Mouse (Mus musculus): ENCODE measurements around the gene Nucb1.
A peak's percentile ranks its signal among the peaks of the same experiment; 100 is the strongest.
"Not testable (repeated sequence)": the region's sequence is repeated elsewhere in the genome, so short reads cannot be mapped to it uniquely, and the experiment has no call there.

The Nucb1 gene

GRCm38 (mm10) chr7:45509912-45510787 lies at the start of gene Nucb1:
Gene Nucb1 (minus strand): TSS chr7:45510406.
- peak; percentile 93 to 94 for DNase-seq

GRCm38 (mm10) chr7:45558907-45559306 lies 48.7 kb upstream of the Nucb1 start:
- no peak for DNase-seq

DNA sequence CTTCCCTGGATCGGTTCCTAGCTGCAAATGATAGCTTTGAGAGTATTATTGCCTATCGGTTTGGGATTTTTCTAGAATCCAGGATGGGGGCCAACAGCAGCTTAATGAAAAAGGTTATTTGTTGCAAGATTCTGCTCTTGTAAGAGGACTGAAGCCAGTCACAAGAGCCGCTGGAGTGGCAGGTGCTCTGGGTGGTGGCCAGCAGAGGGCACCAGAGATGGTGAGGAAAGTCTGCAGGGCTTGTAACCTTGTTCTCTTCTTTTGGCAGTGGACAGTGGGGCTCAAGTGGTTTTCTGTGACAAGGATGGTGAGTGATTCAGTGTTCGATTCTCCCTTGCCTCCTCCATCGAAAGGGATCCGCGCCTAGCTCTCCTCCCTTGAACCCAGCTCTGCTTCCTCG lies 45.6 kb upstream of the Nucb1 start:
- DNase-seq = peak; percentile 88 to 91

- DNase-seq = no peak
Measured at GRCm38 (mm10) chr7:45554744-45555143, 44.5 kb upstream of the Nucb1 start, which contains the start of gene Hsd17b14. Gene Hsd17b14 (plus strand): TSS chr7:45554893.

DNA sequence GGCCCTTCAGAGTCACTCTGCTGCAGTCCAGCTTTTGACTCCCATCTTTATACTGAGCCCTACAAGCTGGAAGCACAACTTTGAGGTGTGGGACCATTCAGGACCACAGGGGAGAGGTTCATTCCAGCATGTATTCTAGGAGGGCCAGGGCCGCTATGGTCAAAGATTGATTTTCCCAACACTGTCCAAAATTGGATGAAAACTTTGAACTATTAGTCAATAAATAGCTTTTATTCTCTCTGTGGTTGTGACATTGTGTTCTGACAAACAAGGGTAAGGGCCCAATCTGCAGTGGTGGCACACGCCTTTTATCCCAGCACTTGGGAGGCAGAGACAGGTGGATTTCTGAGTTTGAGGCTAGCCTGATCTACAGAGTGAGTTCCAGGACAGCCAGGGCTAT lies 43.8 kb upstream of the Nucb1 start:
- no peak for DNase-seq

DNA sequence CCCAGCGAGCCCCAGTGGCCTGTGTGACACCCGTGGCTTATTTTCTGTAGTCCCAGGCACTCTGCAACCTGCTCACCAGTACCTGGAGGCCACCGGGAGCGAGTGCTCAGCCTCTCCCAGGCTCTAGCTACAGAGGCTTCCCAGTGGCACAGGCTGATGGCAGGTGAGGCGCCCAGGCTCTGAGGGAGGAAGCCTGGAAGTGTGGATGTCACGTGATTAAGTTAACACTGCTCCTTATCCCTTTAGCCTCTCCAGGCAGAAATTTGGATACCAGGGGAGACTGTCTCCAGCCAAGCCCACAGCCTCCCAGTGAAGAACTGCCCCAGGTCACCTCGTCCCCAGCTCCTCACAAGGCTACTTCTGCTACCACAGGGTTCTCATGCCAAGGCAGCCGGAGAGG lies 43.3 kb upstream of the Nucb1 start:
- DNase-seq = no peak

- DNase-seq = no peak
Measured at GRCm38 (mm10) chr7:45551512-45551883, 41.3 kb upstream of the Nucb1 start.

DNA sequence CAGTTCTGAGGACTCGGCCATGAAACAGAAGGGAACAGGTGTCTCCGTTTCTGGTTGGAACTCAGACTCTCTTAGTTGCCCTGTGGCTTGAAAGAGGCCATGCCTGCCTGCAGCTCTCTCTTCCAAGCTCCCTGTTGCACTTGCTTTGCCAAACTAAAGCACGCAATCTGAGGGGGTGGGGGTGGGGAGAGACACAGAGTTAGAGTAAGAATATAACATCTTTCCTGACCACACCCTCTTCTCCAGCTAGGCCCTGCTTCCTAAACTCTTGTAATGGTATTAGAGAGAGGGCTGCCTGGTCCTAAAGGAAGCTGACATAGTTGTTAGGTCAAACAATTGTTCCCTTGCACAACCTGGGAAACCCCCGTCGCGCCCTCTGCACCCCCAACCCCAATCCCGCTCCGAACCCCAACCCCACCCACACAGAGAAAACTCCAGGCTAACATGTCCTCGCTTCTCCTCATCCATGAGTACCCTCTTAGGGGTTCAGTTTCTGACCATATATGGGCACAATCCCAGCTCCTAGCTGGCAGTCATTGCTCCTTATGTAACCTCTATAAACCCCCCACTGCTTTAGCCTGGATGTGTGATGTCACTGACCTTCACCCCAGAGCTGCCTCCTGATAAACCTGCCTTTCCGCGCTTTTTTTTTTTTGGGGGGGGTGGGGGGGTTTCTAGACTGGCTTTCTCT lies 40.8 kb upstream of the Nucb1 start:
- DNase-seq = no peak

GRCm38 (mm10) chr7:45549641-45550436 lies 39.6 kb upstream of the Nucb1 start:
- no peak for DNase-seq

DNA sequence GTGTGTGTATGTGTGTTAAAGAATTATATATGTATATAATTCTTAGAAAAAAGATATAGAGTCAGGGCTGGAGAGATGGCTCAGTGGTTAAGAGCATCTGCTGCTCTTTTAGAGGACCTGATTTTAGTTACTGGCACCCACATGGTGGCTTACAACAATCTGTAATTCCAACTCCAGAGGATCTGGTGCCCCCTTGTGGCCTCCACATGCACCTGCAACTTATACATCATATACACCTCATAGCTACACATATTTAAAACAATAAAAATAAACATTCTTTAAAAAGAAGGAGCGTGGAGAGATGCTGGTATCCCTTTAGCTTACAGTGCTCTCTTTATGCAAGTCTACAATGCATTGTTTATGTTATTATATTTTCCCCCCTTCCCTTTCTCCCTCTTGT lies 34.3 kb upstream of the Nucb1 start:
- DNase-seq = peak; percentile 27 to 35

DNA sequence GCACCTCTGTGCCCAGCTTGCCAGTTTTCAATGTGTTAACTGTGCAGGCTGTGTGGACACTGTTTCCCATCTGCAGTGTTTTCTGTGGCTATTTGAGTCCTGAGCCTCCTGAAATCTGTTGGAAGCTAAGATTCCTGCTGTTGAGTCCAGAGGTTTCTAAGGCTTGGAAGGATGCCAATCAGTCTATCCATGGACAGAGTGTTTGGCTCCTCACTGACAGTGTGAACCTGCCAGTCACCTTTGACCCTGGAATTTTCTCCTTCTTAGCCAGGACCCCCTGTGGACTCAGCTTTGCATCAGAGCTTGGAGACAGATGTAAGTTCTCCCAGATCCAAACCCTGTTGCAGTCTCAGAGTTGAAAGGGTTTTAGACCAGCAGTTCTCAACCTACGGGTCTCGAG lies 30.0 kb upstream of the Nucb1 start:
- DNase-seq = no peak

DNA sequence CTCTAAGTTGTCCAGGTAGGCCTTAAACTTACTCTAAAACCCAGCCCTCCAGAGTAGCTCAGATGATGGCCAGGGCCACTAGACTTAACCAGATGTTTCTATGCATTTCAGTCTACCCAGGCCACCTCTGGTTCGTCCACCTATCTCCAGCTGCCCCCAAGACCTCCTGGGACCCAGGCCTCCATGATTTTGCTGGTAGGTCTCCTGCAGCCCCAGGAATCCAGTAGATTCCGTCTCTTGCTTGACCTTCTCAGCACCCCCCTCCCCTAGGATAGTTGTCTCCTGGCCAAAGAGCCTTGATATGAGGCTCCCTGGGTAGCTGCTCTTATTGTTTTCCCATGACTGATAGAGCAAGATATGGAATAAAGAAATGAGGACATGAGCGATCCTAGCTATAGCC lies 28.9 kb upstream of the Nucb1 start:
- no peak for DNase-seq

GRCm38 (mm10) chr7:45538163-45539041 lies 28.2 kb upstream of the Nucb1 start:
- DNase-seq = no peak

- no peak for DNase-seq
Measured at GRCm38 (mm10) chr7:45537602-45538001, 27.4 kb upstream of the Nucb1 start.

DNA sequence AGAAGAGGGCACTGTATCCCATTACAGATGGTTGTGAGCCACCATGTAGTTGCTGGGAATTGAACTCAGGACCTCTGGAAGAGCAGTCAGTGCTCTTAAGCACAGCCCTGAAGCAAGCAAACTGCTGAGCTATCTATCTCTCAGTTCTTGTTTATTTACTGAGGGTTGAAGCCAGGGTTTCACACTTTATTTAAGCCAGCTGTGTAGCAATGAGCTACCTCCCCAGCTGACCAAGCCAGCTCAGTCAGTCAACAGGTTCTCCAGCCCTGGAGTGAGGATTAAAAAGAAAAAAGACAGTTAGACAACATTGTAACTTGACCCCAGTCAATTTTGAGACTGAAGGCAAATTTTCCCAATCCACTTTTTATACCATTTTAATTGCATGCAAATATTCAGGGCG lies 25.5 kb upstream of the Nucb1 start:
- DNase-seq = no peak

GRCm38 (mm10) chr7:45530643-45531042 lies 20.4 kb upstream of the Nucb1 start:
- no peak for DNase-seq

DNA sequence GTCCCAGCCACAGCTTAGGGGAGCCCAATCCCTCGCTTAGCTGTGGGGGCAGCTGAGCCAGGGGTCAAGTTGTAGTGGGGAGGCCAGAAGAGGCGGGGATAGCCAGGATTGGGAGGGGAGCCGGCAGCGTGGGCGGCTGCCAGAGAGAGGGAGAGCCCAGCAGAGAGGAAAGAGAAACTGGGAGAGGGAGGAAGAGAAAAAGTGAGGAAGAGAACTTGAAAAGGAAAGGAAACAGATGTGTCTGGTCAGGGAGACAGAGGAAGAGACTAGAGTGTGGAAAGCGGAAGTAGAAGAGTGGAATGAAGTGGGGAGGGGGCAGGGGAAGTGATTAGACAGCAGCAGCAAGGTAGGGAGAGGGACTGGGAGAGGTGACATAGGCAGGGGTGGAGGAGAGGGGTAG lies 19.3 kb upstream of the Nucb1 start:
- DNase-seq = peak; percentile 29 to 47

DNA sequence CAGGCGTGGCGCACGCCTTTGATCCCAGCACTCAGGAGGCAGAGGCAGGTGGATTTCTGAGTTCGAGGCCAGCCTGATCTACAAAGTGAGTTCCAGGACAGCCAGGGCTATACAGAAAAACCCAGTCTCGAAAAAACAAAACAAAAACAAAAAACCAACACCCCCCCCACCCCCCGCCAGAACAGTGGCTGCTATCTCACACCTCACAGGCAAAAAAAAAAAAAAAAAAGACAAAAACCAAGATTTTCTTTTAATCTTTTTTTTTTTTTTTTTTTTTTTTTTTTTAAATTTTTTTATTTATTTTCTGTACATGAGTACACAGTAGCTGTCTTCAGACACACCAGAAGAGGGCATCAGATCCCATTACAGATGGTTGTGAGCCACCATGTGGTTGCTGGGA lies 17.0 kb upstream of the Nucb1 start:
- not testable (repeated sequence) for DNase-seq

GRCm38 (mm10) chr7:45526474-45527120 lies 16.4 kb upstream of the Nucb1 start:
- peak; percentile 53 to 60 for DNase-seq

DNA sequence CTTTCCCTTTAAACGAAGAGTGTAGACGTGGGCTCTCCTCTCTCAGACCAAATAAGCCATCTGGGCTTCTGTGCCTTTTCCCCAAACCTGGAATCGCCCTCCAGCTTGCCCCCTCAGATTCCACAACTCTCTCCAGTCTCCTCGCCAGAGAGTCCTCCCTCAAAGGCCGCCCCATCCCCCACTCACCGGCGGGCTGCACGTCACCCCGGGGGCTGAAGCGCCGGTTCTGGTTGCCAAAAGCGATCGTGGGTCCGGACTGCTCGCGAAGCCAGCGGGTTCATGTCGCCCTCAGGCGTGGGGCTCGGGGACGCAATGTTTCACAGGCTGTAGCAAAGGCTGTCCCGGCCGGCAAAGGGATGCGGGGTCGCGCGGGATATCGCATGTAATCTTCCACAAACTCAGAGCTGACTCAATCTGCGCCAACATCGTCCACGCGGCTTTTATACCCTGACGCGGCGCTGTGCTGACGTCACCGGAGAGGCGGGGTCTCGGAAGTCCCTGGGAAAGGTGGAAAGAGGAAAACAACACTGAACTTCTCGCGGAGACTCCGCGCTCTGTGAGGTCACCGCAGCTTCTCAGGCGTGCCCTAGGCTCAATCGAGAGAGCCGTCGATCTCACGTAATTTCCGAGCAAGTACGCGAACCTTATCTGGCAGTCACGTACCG lies 15.7 kb upstream of the Nucb1 start, which contains the start of the genes Ppp1r15a and Plekha4:
Gene Ppp1r15a, minus strand, starts transcription at position 460 of the 665 bp plus-strand sequence.
Gene Plekha4, plus strand, starts transcription at position 522 of the 665 bp plus-strand sequence.
- DNase-seq = peak; percentile 99
